Mouse (Mus musculus) forebrain, embryonic 12.5 days (tissue): ENCODE measurements around the gene Itpk1. TPM values are rescaled to one million over a fixed set of nuclear protein-coding genes. Genes with fewer than 3 reads are reported as not detected.

ENCODE experiments used
- ATAC-seq: fragments of 200-750 bp; cut with Nextera tagmentation; 2 replicates; pipeline ENCODE4 v1.8.0; 2017; ENCODE audit warnings: moderate TSS enrichment; ENCODE audit not compliant: low FRiP score
- H3K27ac ChIP-seq: fragments of 300-500 bp; sonication (generic); 2 replicates; pipeline ENCODE4 v1.5.1; 2016; ENCODE audit warnings: mild to moderate bottlenecking
- H3K27me3 ChIP-seq: fragments of 300-500 bp; sonication (generic); 2 replicates; pipeline ENCODE4 v1.6.1; 2016; ENCODE audit warnings: mild to moderate bottlenecking
- H3K36me3 ChIP-seq: fragments of 300-500 bp; sonication (generic); replicated peaks from 2 replicates; pipeline ENCODE4 v1.6.1; 2016; ENCODE audit warnings: mild to moderate bottlenecking
- H3K4me1 ChIP-seq: fragments of 300-500 bp; sonication (generic); 2 replicates; pipeline ENCODE4 v1.6.1; 2016
- H3K4me2 ChIP-seq: fragments of 300-500 bp; sonication (generic); 2 replicates; pipeline ENCODE4 v1.6.1; 2016; ENCODE audit warnings: mild to moderate bottlenecking, moderate library complexity
- H3K4me3 ChIP-seq: fragments of 300-500 bp; sonication (generic); replicated peaks from 2 replicates; pipeline ENCODE4 v1.5.1; 2016; ENCODE audit warnings: mild to moderate bottlenecking
- H3K9ac ChIP-seq: fragments of 300-500 bp; sonication (generic); 2 replicates; pipeline ENCODE4 v1.6.1; 2016; ENCODE audit warnings: mild to moderate bottlenecking
- H3K9me3 ChIP-seq: fragments of 300-500 bp; sonication (generic); 2 replicates; pipeline ENCODE4 v1.6.1; 2016
- WGBS: fragments of 180-500 bp; shearing (Covaris S2); methylation state at CpG from one replicate; pipeline ENCODE4 v1.1.7; 2016; 5-methylcytosine and 5-hydroxymethylcytosine counted together
- polyA plus RNA-seq: library from polyadenylated mRNA; unstranded; fragments of >200 nt; fragmentation: Nextera tagmentation; extraction: Ambion mirVana; gene quantifications from 2 replicates; pipeline ENCODE4 v1.2.1, GENCODE M21; 2016

Gene Itpk1
- polyA plus RNA-seq, 1 experiment from 2014 or later: 22.5 TPM

DNA sequence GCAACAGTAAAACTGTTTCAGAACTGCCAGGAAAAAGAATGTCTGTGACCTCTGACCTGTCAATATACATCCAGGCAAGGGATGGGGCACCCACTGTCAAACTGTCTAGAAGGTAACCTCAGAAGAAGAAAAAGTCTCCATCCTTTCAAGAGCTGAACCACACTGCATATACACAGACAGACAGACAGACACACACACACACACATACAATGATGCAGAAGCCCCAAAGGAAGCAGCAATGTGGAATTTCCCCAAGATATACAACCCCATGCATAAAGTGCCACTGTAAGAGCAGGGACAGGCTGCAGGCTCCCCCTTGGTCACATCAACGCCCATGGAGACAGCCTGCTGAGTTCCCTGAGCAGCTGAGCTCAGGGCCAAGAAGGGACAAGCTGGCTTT, 5.6 kb downstream of the Itpk1 start:
- Histone ChIP-seq H3K27ac (peak overlapping the region; percentile 88), H3K9me3 (no peaks in the 10 kb centered on the region), H3K27me3 (no peaks in the 10 kb centered on the region), H3K4me2 (no peak overlapping the region; the same call in 1 of the 2 replicates), H3K36me3 (no peaks in the 10 kb centered on the region), H3K4me1 (peaks cover 83% of the 10 kb centered on the region), H3K9ac (peak overlapping the region; percentile 26; the same call in 1 of the 2 replicates), H3K4me3 (no peak overlapping the region)
- 21% methylated on average over 1 of the region's 1 CpGs for WGBS
- ATAC-seq: no peak

DNA sequence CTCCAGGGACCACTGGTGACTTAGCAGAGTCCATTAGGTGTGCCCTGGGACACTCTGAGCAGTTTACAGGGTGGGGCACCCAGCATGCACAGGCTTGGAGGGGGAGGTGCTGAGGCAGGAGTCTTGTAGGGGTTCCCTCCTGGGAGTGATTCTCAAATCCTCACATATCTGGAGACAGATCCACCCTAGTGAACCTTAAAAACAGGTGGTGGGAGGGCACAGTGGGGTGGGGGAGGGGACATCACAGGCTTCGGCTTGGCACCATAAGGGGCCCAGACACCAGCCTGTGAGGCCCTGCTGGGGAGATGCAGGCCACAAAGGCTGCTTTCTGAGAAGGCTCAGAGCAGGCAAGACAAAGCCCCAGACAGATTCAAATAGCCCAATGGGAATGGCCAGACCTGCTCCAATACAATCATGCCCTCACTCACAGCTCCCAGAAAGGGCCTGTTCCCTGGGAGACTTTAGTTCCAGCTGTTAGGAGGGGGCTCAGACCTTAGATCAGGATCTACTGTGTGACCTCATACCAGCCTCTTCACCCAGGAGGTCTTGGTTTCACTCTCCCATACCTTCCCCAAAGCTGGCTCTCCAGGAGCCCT, 6.5 kb downstream of the Itpk1 start:
- WGBS: 0% methylated on average over 1 of the region's 1 CpGs
- Histone ChIP-seq H3K9ac (peak overlapping the region; percentile 44), H3K4me1 (peaks cover 73% of the 10 kb centered on the region), H3K4me3 (no peak overlapping the region), H3K4me2 (peak overlapping the region; percentile 13), H3K27me3 (no peaks in the 10 kb centered on the region), H3K36me3 (no peaks in the 10 kb centered on the region), H3K27ac (peak overlapping the region; percentile 88), H3K9me3 (no peaks in the 10 kb centered on the region)
- peak; percentile 68 for ATAC-seq

DNA sequence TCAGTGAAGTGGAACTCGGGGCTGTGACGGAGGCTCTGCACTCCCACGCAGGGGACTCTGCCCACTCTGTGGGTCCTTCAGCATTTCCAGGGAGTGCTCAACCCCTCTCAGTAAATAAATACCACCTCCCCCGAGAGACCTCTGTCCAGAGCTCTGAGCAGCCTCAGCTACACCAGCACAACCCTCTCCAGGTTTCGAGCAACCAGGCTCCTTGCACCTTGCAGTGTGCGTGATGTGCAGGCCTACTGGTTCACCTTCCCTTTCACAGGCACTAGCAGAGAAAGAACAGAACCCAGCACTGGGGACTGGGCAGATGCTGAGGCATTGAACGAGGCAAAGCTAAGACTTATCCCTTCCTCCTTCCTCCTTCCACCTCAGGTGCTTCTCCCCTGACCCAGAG, 7.3 kb downstream of the Itpk1 start:
- WGBS: 82% methylated on average over 7 of the region's 7 CpGs
- Histone ChIP-seq H3K27me3 (no peaks in the 10 kb centered on the region), H3K36me3 (no peaks in the 10 kb centered on the region), H3K9me3 (no peaks in the 10 kb centered on the region), H3K4me1 (peaks cover 65% of the 10 kb centered on the region), H3K9ac (no peak overlapping the region), H3K27ac (peak overlapping the region; percentile 88), H3K4me2 (no peak overlapping the region), H3K4me3 (no peak overlapping the region)
- ATAC-seq: no peak

DNA sequence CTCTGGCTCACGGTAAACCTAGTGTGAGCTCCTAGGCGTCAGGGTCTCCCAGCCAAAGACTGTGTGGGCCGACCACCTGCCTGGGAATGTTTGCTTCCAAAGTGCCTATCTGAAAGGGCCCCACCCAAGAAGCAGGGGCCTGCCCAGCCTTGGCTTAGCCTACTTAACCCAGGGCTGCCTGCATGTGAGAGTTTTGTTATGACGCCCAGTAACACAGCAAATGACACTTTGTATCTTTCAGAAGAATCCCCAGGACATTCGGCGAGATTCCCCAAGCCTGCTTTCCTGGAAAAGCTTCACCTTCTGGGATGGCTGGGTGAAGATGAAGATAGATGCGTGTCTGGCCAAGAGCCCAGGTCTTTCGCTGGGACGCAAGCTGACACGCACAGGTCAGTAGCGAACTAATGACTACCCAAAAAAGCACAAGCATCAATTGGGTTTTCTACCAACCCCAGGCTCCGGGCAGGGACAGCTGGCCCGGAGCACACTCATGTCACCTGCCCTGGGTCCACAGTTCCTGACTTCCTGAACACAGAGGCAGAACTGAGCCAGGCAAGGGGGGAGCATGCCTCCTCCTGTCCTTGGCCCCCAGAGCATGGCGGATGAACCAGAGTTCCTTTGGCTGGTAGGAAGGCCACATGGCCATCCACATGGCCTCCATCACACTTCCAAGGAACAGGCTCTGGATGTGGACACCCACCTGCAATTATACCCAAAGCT, 7.9 kb downstream of the Itpk1 start:
- peak overlapping the region; percentile 88; the same call in 1 of the 2 replicates for H3K27ac ChIP-seq
- ATAC-seq: no peak
- WGBS: 89% methylated on average over 14 of the region's 14 CpGs
- H3K9me3 ChIP-seq: no peaks in the 10 kb centered on the region
- H3K36me3 ChIP-seq: no peaks in the 10 kb centered on the region
- no peak overlapping the region for H3K4me3 ChIP-seq
- H3K9ac ChIP-seq: no peak overlapping the region
- H3K4me2 ChIP-seq: no peak overlapping the region
- H3K4me1 ChIP-seq: peaks cover 59% of the 10 kb centered on the region
- no peaks in the 10 kb centered on the region for H3K27me3 ChIP-seq

DNA sequence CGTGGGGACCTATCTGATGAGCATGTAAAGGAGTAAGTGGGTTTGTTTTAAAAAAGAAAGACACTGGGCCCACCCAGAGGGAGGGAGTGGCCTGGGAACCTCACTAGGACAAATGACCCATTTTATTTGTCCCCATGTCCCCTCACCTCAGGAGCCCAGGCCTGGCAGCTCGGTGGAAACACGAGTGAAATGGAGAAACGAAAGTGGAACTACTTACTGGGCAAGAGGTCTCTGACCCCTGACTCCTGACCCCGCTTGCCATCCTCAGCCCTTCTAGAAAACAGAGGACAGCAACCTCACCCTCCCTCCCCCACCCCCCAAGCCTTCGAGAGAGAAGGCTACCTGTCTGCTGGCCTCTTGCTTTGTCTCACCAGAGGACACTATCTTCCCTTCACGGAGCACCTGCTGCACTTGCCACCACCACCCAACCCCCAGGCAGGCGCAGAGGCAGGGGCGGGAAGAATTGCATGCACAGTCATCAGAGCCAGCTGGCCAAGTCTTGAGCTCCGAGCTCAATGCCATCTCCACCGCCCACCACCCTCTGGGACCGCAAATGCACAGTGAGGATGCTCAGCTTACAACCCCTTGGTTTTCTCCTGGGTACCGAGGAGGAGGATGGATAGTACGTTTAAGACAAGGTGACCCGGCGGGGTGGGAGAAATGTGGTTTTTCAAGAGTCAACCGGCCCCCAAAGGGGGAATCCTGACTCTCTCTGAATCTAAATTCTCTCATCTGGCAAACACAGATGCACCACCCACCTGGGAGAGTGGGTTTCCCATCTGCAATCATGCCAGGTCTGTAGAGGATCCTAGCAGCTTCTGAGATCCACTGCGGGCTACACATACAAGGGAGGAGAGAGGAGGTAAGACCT, 9.1 kb downstream of the Itpk1 start:
- Histone ChIP-seq H3K4me3 (no peak overlapping the region), H3K27ac (no peak overlapping the region), H3K9me3 (no peaks in the 10 kb centered on the region), H3K9ac (0 out of 2 replicates have a peak overlapping the region, but pooled peaks have one; percentile 12), H3K4me1 (peaks cover 57% of the 10 kb centered on the region), H3K36me3 (no peaks in the 10 kb centered on the region), H3K4me2 (no peak overlapping the region), H3K27me3 (no peaks in the 10 kb centered on the region)
- ATAC-seq: no peak
- WGBS: 63% methylated on average over 18 of the region's 18 CpGs

DNA sequence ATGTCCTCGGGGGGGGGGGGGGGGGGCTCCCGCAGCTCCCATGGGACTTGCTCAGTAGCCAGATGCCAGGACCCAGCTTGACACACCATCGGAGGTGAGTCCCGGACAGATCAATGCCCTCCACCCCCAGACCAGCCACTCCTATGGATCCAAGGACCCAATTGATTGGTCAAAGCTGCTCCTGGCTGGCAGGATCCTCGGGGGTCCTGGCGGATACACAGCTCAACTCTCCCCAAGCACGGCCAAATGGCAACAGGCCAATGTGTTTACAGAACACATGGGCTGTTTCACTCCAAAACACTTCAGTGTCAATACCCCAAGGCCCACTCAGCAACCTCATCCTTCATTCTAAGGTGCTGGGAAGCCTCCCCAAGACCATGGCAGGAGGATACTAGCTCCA, 13.0 kb downstream of the Itpk1 start:
- H3K4me1 ChIP-seq: peaks cover 19% of the 10 kb centered on the region

DNA sequence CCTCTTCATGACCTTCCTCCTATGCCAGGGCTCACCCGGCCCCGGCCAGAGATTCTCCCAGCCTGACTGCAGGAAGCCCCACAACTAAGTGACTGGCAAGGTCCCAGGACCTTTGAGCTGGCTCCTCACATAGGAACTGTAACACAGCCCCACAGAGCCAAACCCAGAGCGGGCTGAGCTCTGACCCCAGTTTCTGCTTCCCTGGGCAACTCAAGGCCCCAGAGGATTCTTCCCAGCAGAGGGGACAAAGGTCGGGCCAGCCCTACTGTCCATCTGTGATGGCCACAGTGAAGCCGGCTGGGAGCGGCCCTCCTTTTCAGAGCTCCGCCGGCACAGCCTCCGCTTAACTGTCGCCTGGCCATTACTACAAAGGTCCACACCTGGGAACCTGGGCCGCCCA, 13.6 kb downstream of the Itpk1 start:
- H3K27me3 ChIP-seq: no peaks in the 10 kb centered on the region
- no peak for ATAC-seq
- no peaks in the 10 kb centered on the region for H3K36me3 ChIP-seq
- no peak overlapping the region for H3K4me3 ChIP-seq
- H3K9me3 ChIP-seq: no peaks in the 10 kb centered on the region
- no peak overlapping the region for H3K9ac ChIP-seq
- H3K27ac ChIP-seq: no peak overlapping the region
- WGBS: 77% methylated on average over 11 of the region's 11 CpGs
- H3K4me2 ChIP-seq: no peak overlapping the region
- peaks cover 15% of the 10 kb centered on the region for H3K4me1 ChIP-seq

More for the DNA sequence above, 13.0 kb downstream of the Itpk1 start:
- ATAC-seq: no peak
- Histone ChIP-seq H3K36me3 (no peaks in the 10 kb centered on the region), H3K4me3 (no peak overlapping the region), H3K27me3 (no peaks in the 10 kb centered on the region), H3K9ac (no peak overlapping the region), H3K27ac (no peak overlapping the region), H3K9me3 (no peaks in the 10 kb centered on the region), H3K4me2 (no peak overlapping the region)
- WGBS: 84% methylated on average over 7 of the region's 7 CpGs

DNA sequence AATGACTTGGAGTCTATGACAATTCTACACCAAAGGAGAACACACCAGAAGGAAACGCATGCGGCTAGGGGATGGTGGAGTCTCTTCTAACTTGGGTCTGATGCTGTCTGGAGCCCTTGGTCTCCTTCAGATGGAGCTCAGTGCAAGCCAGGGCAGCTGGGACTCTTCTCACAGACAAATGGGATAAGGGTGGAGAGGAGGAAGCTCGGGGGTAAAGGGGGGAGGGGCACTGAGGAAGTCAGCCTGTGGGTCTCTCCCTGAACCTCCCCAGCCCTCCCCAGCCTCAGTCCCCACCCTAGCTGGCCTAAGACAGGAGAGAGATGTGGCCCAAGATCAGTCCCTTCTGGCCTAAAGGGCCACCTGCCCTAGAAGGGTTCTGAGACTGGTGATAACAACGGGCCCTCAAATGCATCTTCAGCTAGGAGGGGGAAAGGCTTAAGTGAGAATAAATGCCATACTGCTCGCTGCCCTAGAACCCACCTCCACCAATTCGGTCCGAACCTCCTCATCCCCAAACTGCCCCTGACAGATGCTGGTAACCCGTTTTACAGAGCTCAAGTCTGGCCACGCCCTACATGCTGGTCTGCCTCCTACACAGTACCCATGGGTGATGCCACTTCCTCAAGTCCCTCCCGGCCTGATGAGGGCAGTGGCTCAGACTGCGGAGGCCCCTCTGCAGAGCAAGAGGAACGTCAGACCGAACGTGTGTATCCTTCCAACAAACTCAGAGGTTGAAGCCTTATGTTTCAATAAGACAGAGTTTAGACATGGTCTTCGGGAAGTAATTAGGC, 14.8 kb downstream of the Itpk1 start:
- no peaks in the 10 kb centered on the region for H3K36me3 ChIP-seq
- peaks cover 17% of the 10 kb centered on the region for H3K4me1 ChIP-seq
- H3K9ac ChIP-seq: no peak overlapping the region
- no peaks in the 10 kb centered on the region for H3K9me3 ChIP-seq
- no peaks in the 10 kb centered on the region for H3K27me3 ChIP-seq
- 87% methylated on average over 15 of the region's 15 CpGs for WGBS
- H3K4me3 ChIP-seq: no peak overlapping the region
- H3K4me2 ChIP-seq: no peak overlapping the region
- H3K27ac ChIP-seq: no peak overlapping the region
- ATAC-seq: no peak

DNA sequence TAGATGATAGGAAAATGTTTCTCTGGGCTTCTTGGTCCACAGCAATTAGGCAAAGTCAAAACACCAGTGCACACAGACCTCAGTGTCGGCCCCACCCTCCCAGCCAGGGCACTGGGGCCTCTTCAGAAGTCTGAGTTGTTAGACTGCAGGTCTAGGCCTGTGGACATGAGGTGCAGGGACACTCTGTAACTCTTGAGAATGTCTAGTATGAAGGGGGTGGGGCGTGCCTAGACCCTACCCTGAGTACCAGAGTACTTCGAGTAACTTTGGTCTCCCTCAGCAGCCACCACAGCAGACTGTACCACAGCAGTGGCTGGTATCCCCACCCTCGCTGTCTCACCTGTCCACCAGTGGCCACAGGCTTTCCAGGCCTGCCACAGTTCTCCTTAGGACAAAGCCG, 18.4 kb downstream of the Itpk1 start:
- H3K36me3 ChIP-seq: no peaks in the 10 kb centered on the region
- no peak overlapping the region for H3K4me2 ChIP-seq
- ATAC-seq: no peak
- H3K4me3 ChIP-seq: no peak overlapping the region
- peaks cover 30% of the 10 kb centered on the region for H3K4me1 ChIP-seq
- H3K27ac ChIP-seq: peak overlapping the region; percentile 80
- H3K9ac ChIP-seq: no peak overlapping the region
- H3K9me3 ChIP-seq: no peaks in the 10 kb centered on the region
- 93% methylated on average over 5 of the region's 5 CpGs for WGBS
- H3K27me3 ChIP-seq: no peaks in the 10 kb centered on the region

DNA sequence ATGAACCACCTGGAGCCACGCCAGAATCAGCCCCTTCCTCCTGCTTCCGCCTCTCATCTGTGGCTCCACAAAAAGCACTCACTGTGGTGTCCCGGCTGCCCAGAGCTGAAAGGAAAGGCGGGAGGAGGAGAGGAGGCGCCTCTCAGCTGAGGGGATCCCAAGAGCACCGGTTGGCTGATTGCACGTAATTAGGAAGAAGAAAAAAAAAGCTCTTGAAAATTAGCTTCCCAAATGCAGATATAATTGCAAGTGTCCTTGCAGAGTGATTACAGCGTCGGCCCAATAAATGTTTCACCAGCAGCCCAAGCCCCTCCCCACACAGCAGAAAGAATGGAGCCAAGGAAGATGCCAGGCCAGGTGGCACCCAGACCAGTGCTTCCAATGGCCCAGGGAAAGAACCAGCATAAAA, 19.2 kb downstream of the Itpk1 start:
- Histone ChIP-seq H3K9ac (0 out of 2 replicates have a peak overlapping the region, but pooled peaks have one; percentile 12), H3K4me2 (no peak overlapping the region), H3K4me1 (peaks cover 30% of the 10 kb centered on the region), H3K27ac (peak overlapping the region; percentile 80), H3K27me3 (no peaks in the 10 kb centered on the region), H3K9me3 (no peaks in the 10 kb centered on the region), H3K36me3 (no peaks in the 10 kb centered on the region), H3K4me3 (no peak overlapping the region)
- WGBS: 24% methylated on average over 9 of the region's 9 CpGs
- ATAC-seq: peak; percentile 57; the same call in 1 of the 2 replicates

DNA sequence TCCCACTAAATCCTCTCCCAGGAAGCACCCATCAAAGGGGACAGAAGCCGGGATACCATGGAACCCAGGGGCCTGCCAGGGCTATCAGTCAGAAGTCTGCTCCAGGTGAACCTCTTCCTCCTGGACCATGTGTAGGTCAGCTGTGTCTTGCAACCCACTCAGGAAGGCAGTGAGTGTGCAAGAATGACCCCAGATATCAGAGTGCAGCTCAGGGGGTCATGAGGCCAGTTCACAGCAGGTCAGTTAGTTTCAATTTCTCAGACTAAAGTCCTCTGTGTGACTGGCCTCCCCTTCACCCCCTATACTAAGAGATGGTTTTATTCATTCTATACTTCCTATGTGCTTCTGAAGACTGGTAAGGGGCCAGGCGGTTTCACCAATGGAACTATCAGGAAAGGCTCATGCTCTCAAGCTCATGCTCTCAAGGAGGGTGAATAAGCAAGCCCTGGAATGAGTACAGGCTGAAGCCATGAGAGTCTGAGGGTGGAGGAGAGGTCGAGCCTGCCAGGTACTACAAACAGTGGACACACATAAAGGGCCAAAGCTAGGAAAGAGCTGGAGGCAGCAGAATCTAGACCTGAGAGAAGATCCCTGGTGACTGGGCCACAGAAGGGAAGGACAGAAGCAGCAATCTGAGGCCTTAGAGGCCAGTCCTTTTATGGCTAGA, 19.9 kb downstream of the Itpk1 start:
- WGBS: 70% methylated on average over 3 of the region's 3 CpGs
- peak overlapping the region; percentile 80 for H3K27ac ChIP-seq
- no peaks in the 10 kb centered on the region for H3K27me3 ChIP-seq
- no peak overlapping the region for H3K4me3 ChIP-seq
- H3K9ac ChIP-seq: 0 out of 2 replicates have a peak overlapping the region, but pooled peaks have one; percentile 12
- H3K4me2 ChIP-seq: no peak overlapping the region
- H3K36me3 ChIP-seq: no peaks in the 10 kb centered on the region
- peaks cover 30% of the 10 kb centered on the region for H3K4me1 ChIP-seq
- H3K9me3 ChIP-seq: no peaks in the 10 kb centered on the region
- peak; percentile 18; the same call in 1 of the 2 replicates for ATAC-seq
